Mouse (Mus musculus): Measurements from ENCODE around the gene Braf. TPM values are rescaled to one million over a fixed set of nuclear protein-coding genes. Genes with fewer than 3 reads are reported as not detected.

Gene Braf
- total RNA-seq (2014; rRNA removed; ENCODE audit: low replicate concordance), result 11.6 and 22.9 TPM in 2 replicates
- polyA plus RNA-seq (2015; fragmentation: Nextera tagmentation; extraction: Ambion mirVana), result 4.2 and 4.4 TPM in 2 replicates

- Histone ChIP-seq H3K4me2 (ENCODE audit: low read depth, low read length) (peak within 1 kb of the TSS; percentile 87), H3K9ac (replicated peaks; ENCODE audit: low read depth, low read length) (peak within 1 kb of the TSS; percentile 88), H3K4me3 (ENCODE audit: low read depth, low read length) (peak within 1 kb of the TSS; percentile 74), H3K4me1 (ENCODE audit: control insufficient read depth, insufficient read depth) (peaks cover 27% of the 10 kb centered on the region), H3K27ac (ENCODE audit: low read depth) (peak within 1 kb of the TSS; percentile 95), H3K9me3 (replicated peaks; ENCODE audit: control insufficient read depth, low read length) (no peaks in the 10 kb centered on the region), H3K36me3 (replicated peaks; ENCODE audit: control insufficient read depth, insufficient read depth, low read length) (no peaks in the 10 kb centered on the region), H3K27me3 (ENCODE audit: control insufficient read depth, insufficient read depth, low read length) (no peaks in the 10 kb centered on the region)
- peak; percentile 93 for DNase-seq (ENCODE audit: low spot score)
- TF ChIP-seq CTCF (IDR thresholded peaks at IDR 0.05; ENCODE audit: low read depth) (peak; percentile 6; the same call in 1 of the 2 replicates), EP300 (IDR thresholded peaks at IDR 0.05; ENCODE audit: low read depth) (no peak)
- ATAC-seq (ENCODE audit: insufficient read depth, low read depth), result peak; percentile 95
- WGBS, result under 1% methylated on average over 63 of the region's 101 CpGs
These were observed at the start of gene Braf for GRCm38 (mm10) chr6:39724866-39725711. Gene Braf, minus strand, starts transcription at chr6:39725463.

DNA sequence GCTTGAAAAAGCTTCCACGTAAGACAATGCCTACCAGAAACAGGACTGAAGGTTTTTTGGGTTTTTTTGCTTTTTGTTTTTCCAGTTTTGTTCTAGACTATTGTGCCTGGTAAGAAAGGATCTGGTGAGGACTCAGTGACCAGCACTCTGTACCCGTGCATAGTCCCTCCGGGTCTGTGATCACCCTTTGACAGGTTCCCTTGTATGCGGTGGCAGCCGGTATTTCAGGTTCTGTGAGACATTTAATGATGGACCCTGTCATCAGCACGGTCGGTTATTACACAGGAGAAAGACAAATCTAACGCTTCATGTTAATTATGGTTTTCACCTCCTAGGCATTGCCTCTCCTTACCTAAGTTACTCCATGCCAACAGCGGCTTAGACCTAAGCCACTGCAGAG is 49.8 kb upstream of the Braf start:
- DNase-seq (ENCODE audit: low spot score) (no peak), ATAC-seq (ENCODE audit: insufficient read depth, low read depth) (no peak)
- H3K27ac ChIP-seq (ENCODE audit: low read depth), result no peak overlapping the region
- H3K4me1 ChIP-seq (ENCODE audit: control insufficient read depth, insufficient read depth), result no peaks in the 10 kb centered on the region
- no peaks in the 10 kb centered on the region for H3K36me3 ChIP-seq (replicated peaks; ENCODE audit: control insufficient read depth, insufficient read depth, low read length)
- no peak overlapping the region for H3K4me3 ChIP-seq (ENCODE audit: low read depth, low read length)
- TF ChIP-seq CTCF (IDR thresholded peaks at IDR 0.05; ENCODE audit: low read depth), result no peak
- TF ChIP-seq EP300 (IDR thresholded peaks at IDR 0.05; ENCODE audit: low read depth), result no peak
- H3K9ac ChIP-seq (replicated peaks; ENCODE audit: low read depth, low read length), result no peak overlapping the region
- H3K9me3 ChIP-seq (replicated peaks; ENCODE audit: control insufficient read depth, low read length), result no peaks in the 10 kb centered on the region
- H3K27me3 ChIP-seq (ENCODE audit: control insufficient read depth, insufficient read depth, low read length), result no peaks in the 10 kb centered on the region
- WGBS, result 77% methylated on average over 9 of the region's 9 CpGs
- no peak overlapping the region for H3K4me2 ChIP-seq (ENCODE audit: low read depth, low read length)

DNA sequence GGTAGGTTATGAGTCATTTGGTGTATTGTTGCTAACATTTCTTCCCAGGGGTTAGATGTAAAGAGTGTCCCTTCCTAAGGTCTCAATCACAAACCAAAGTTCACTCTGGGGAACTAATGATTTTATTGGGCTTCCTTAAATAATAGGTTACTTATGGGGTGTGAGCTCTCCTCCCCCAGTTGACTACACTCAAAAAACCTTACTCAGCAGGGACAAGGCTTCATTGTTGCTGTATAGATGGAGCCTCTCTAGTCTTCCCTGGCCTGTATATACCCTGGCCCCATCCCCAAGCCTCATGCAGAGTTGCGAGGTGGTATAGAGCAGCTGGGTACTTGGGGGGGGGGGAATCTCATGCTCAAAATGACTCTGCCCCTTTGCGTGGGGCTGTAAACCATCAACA is 32.0 kb upstream of the Braf start:
- DNase-seq (ENCODE audit: low spot score) (no peak), ATAC-seq (ENCODE audit: insufficient read depth, low read depth) (no peak)
- H3K4me2 ChIP-seq (ENCODE audit: low read depth, low read length), result no peak overlapping the region
- H3K4me3 ChIP-seq (ENCODE audit: low read depth, low read length), result no peak overlapping the region
- H3K9me3 ChIP-seq (replicated peaks; ENCODE audit: control insufficient read depth, low read length), result no peaks in the 10 kb centered on the region
- no peak overlapping the region for H3K9ac ChIP-seq (replicated peaks; ENCODE audit: low read depth, low read length)
- WGBS, result 94% methylated on average over 2 of the region's 2 CpGs
- H3K4me1 ChIP-seq (ENCODE audit: control insufficient read depth, insufficient read depth), result peaks cover 3% of the 10 kb centered on the region; the same call in 1 of the 2 replicates
- H3K27ac ChIP-seq (ENCODE audit: low read depth), result no peak overlapping the region
- no peaks in the 10 kb centered on the region for H3K27me3 ChIP-seq (ENCODE audit: control insufficient read depth, insufficient read depth, low read length)
- TF ChIP-seq CTCF (IDR thresholded peaks at IDR 0.05; ENCODE audit: low read depth), result no peak
- no peak for TF ChIP-seq EP300 (IDR thresholded peaks at IDR 0.05; ENCODE audit: low read depth)
- no peaks in the 10 kb centered on the region for H3K36me3 ChIP-seq (replicated peaks; ENCODE audit: control insufficient read depth, insufficient read depth, low read length)

DNA sequence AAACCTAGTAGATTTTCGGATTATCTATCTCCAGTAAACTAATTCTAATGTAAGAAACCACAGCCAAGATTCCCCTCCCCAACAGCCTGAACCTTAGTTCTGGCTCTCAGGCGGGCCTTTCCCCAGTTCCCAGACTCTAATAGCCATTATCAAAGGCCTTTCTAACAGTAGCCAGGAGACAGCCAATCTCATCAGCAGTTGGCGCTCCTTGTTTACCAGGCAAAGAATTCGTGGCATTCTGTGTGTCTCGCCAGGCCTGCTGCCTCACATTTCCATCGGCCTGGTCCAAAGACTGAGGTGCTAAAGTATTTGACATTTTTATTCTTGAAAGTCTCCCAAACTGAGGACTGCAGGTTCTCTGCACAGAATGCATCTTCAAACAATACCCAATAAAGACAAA is 24.6 kb upstream of the Braf start:
- Histone ChIP-seq H3K27me3 (ENCODE audit: control insufficient read depth, insufficient read depth, low read length) (no peaks in the 10 kb centered on the region), H3K4me1 (ENCODE audit: control insufficient read depth, insufficient read depth) (peaks cover 5% of the 10 kb centered on the region; the same call in 1 of the 2 replicates), H3K4me3 (ENCODE audit: low read depth, low read length) (no peak overlapping the region), H3K36me3 (replicated peaks; ENCODE audit: control insufficient read depth, insufficient read depth, low read length) (no peaks in the 10 kb centered on the region), H3K4me2 (ENCODE audit: low read depth, low read length) (no peak overlapping the region), H3K27ac (ENCODE audit: low read depth) (peak overlapping the region; percentile 52; the same call in 1 of the 2 replicates), H3K9ac (replicated peaks; ENCODE audit: low read depth, low read length) (no peak overlapping the region), H3K9me3 (replicated peaks; ENCODE audit: control insufficient read depth, low read length) (no peaks in the 10 kb centered on the region)
- WGBS, result 16% methylated on average over 6 of the region's 6 CpGs
- TF ChIP-seq CTCF (IDR thresholded peaks at IDR 0.05; ENCODE audit: low read depth) (no peak), EP300 (IDR thresholded peaks at IDR 0.05; ENCODE audit: low read depth) (no peak)
- no peak; the same call in 1 of the 2 replicates for ATAC-seq (ENCODE audit: insufficient read depth, low read depth)
- DNase-seq (ENCODE audit: low spot score), result peak; percentile 23

- no peak overlapping the region for H3K4me3 ChIP-seq (ENCODE audit: low read depth, low read length)
- H3K9me3 ChIP-seq (replicated peaks; ENCODE audit: control insufficient read depth, low read length), result no peaks in the 10 kb centered on the region
- H3K4me1 ChIP-seq (ENCODE audit: control insufficient read depth, insufficient read depth), result peaks cover 5% of the 10 kb centered on the region; the same call in 1 of the 2 replicates
- no peaks in the 10 kb centered on the region for H3K36me3 ChIP-seq (replicated peaks; ENCODE audit: control insufficient read depth, insufficient read depth, low read length)
- H3K9ac ChIP-seq (replicated peaks; ENCODE audit: low read depth, low read length), result no peak overlapping the region
- H3K4me2 ChIP-seq (ENCODE audit: low read depth, low read length), result no peak overlapping the region
- TF ChIP-seq CTCF (IDR thresholded peaks at IDR 0.05; ENCODE audit: low read depth), result no peak
- no peak for TF ChIP-seq EP300 (IDR thresholded peaks at IDR 0.05; ENCODE audit: low read depth)
- ATAC-seq (ENCODE audit: insufficient read depth, low read depth) (no peak), DNase-seq (ENCODE audit: low spot score) (no peak)
- 38% methylated on average over 1 of the region's 1 CpGs for WGBS
- no peaks in the 10 kb centered on the region for H3K27me3 ChIP-seq (ENCODE audit: control insufficient read depth, insufficient read depth, low read length)
- no peak overlapping the region for H3K27ac ChIP-seq (ENCODE audit: low read depth)
These were observed 21.8 kb upstream of the Braf start for GRCm38 (mm10) chr6:39747094-39747493.
